Mouse (Mus musculus): ENCODE results near the gene Irs1.

GRCm38 (mm10) chr1:82257457-82257856 is 33.8 kb downstream of the Irs1 start:
- TF ChIP-seq CTCF (IDR thresholded peaks at IDR 0.05) = no peak
- no peak for TF ChIP-seq EP300 (IDR thresholded peaks at IDR 0.05)
